Mouse (Mus musculus) T-helper 17 cell (primary cell): ENCODE measurements around the gene Ppp3ca.

Experiments
- in situ Hi-C, 2 experiments: fragments of 300-600 bp; cut with MboI, MseI; formaldehyde crosslinking; loops; 1 replicate in 1 of 2; 2 replicates in 1 of 2; pipeline ENCODE4 v1.15.1; 2025; ENCODE audit warnings: high pct_unique_total_duplicates in 2 of 2

The Ppp3ca gene

GRCm38 (mm10) chr3:136812791-136813190, 142.9 kb downstream of the Ppp3ca start:
- in situ Hi-C loops = no loop called here

- in situ Hi-C loops = no loop called here
Observed at GRCm38 (mm10) chr3:136813886-136814285, 144.0 kb downstream of the Ppp3ca start.

- in situ Hi-C loops = no loop called here
Observed at GRCm38 (mm10) chr3:136814916-136815315, 145.0 kb downstream of the Ppp3ca start.

- in situ Hi-C loops = no loop called here
Observed at GRCm38 (mm10) chr3:136816319-136816718, 146.4 kb downstream of the Ppp3ca start.

- in situ Hi-C loops = no loop called here
Observed at GRCm38 (mm10) chr3:136818997-136819396, 149.1 kb downstream of the Ppp3ca start.

- in situ Hi-C loops = no loop called here
Observed at GRCm38 (mm10) chr3:136821039-136821438, 151.1 kb downstream of the Ppp3ca start.

- in situ Hi-C loops = no loop called here
Observed at GRCm38 (mm10) chr3:136821993-136822392, 152.1 kb downstream of the Ppp3ca start.

GRCm38 (mm10) chr3:136822431-136822830, 152.5 kb downstream of the Ppp3ca start:
- in situ Hi-C loops = no loop called here

- in situ Hi-C loops = no loop called here
Observed at GRCm38 (mm10) chr3:136828451-136828850, 158.5 kb downstream of the Ppp3ca start.

GRCm38 (mm10) chr3:136829109-136829508, 159.2 kb downstream of the Ppp3ca start:
- in situ Hi-C loops = no loop called here

GRCm38 (mm10) chr3:136830687-136831220, 160.8 kb downstream of the Ppp3ca start:
- in situ Hi-C loops = loop anchor here in 1 of 2 experiments (10.0 kb wide), 1 partner anchor 676 kb away; no protein-coding TSS in a partner anchor

- in situ Hi-C loops = loop anchor here in 1 of 2 experiments (10.0 kb wide), 1 partner anchor 678 kb away; no protein-coding TSS in a partner anchor
Observed at GRCm38 (mm10) chr3:136833003-136833745, 163.2 kb downstream of the Ppp3ca start.

GRCm38 (mm10) chr3:136833893-136834292, 164.0 kb downstream of the Ppp3ca start:
- in situ Hi-C loops = loop anchor here in 1 of 2 experiments (10.0 kb wide), 1 partner anchor 679 kb away; no protein-coding TSS in a partner anchor

- in situ Hi-C loops = loop anchor here in 1 of 2 experiments (10.0 kb wide), 1 partner anchor 681 kb away; no protein-coding TSS in a partner anchor
Observed at GRCm38 (mm10) chr3:136835851-136836250, 165.9 kb downstream of the Ppp3ca start.

GRCm38 (mm10) chr3:136836319-136837193, 166.6 kb downstream of the Ppp3ca start:
- in situ Hi-C loops = loop anchor here in 1 of 2 experiments (10.0 kb wide), 1 partner anchor 682 kb away; no protein-coding TSS in a partner anchor

GRCm38 (mm10) chr3:136837589-136837988, 167.7 kb downstream of the Ppp3ca start:
- in situ Hi-C loops = loop anchor here in 1 of 2 experiments (10.0 kb wide), 1 partner anchor 683 kb away; no protein-coding TSS in a partner anchor

GRCm38 (mm10) chr3:136841282-136841681, 171.4 kb downstream of the Ppp3ca start:
- in situ Hi-C loops = no loop called here

- in situ Hi-C loops = no loop called here
Observed at GRCm38 (mm10) chr3:136842384-136842783, 172.5 kb downstream of the Ppp3ca start.

GRCm38 (mm10) chr3:136843811-136844491, 174.0 kb downstream of the Ppp3ca start:
- in situ Hi-C loops = no loop called here

- in situ Hi-C loops = no loop called here
Observed at GRCm38 (mm10) chr3:136849035-136849434, 179.1 kb downstream of the Ppp3ca start.

GRCm38 (mm10) chr3:136852921-136853320, 183.0 kb downstream of the Ppp3ca start:
- in situ Hi-C loops = no loop called here
